Mouse (Mus musculus) myocyte (in vitro differentiated cells): ENCODE data around the gene Itpr2.

Experiments
- CEBPB ChIP-seq: IDR thresholded peaks from 2 replicates; pipeline ENCODE4 v1.6.1; 2011; ENCODE audit warnings: mild to moderate bottlenecking, moderate library complexity; ENCODE audit not compliant: poor library complexity, insufficient read depth, severe bottlenecking
- E2F4 ChIP-seq: IDR thresholded peaks from one replicate; pipeline ENCODE4 v1.6.1; 2011; ENCODE audit warnings: mild to moderate bottlenecking, control low read depth, moderate library complexity; ENCODE audit not compliant: insufficient read depth
- MAX ChIP-seq: IDR thresholded peaks from one replicate; pipeline ENCODE4 v1.6.1; 2011; ENCODE audit warnings: low read depth, mild to moderate bottlenecking, control low read depth
- MYOD1 ChIP-seq, 3 experiments: IDR thresholded peaks; one replicate each; pipeline ENCODE4 v1.6.1; 2011; ENCODE audit warnings: control low read depth in 2 of 3, low read depth in 2 of 3, mild to moderate bottlenecking in 2 of 3, moderate library complexity in 1 of 3; ENCODE audit not compliant: insufficient read length in 2 of 3, control insufficient read depth in 1 of 3
- MYOG ChIP-seq, 3 experiments: IDR thresholded peaks; one replicate each; pipeline ENCODE4 v1.6.1; 2011; ENCODE audit warnings: control low read depth in 2 of 3, low read depth in 2 of 3, mild to moderate bottlenecking in 2 of 3; ENCODE audit not compliant: insufficient read length in 2 of 3, control insufficient read depth in 1 of 3, insufficient read depth in 1 of 3
- POLR2A ChIP-seq: IDR thresholded peaks from one replicate; pipeline ENCODE4 v1.6.1; 2011; ENCODE audit warnings: low read depth, mild to moderate bottlenecking, control low read depth, moderate library complexity; ENCODE audit not compliant: insufficient read length
- POLR2AphosphoS2 ChIP-seq: IDR thresholded peaks from one replicate; pipeline ENCODE4 v1.6.1; 2011; ENCODE audit warnings: low read depth, control low read depth; ENCODE audit not compliant: insufficient read length
- REST ChIP-seq: IDR thresholded peaks from one replicate; pipeline ENCODE4 v1.6.1; 2011; ENCODE audit warnings: mild to moderate bottlenecking, control low read depth, moderate library complexity; ENCODE audit not compliant: insufficient read depth, insufficient read length
- SRF ChIP-seq: IDR thresholded peaks from one replicate; pipeline ENCODE4 v1.6.1; 2011; ENCODE audit warnings: low read depth; ENCODE audit not compliant: control insufficient read depth, insufficient read length
- TCF12 ChIP-seq: IDR thresholded peaks from one replicate; pipeline ENCODE4 v1.6.1; 2011; ENCODE audit warnings: mild to moderate bottlenecking, control low read depth; ENCODE audit not compliant: poor library complexity, insufficient read depth, severe bottlenecking
- TCF3 ChIP-seq: IDR thresholded peaks from one replicate; pipeline ENCODE4 v1.6.1; 2011; ENCODE audit warnings: low read depth, control low read depth; ENCODE audit not compliant: insufficient read length
- USF1 ChIP-seq: IDR thresholded peaks from one replicate; pipeline ENCODE4 v1.6.1; 2011; ENCODE audit warnings: low read depth, mild to moderate bottlenecking, control low read depth, moderate library complexity

- TF ChIP-seq CEBPB (no peak), POLR2A (no peak), TCF3 (no peak), TCF12 (no peak), MYOG (IDR thresholded peaks at IDR 0.05; ENCODE audit: control insufficient read depth in 1 of 3, insufficient read depth in 1 of 3, insufficient read length in 2 of 3, low read depth in 2 of 3) (no peak), MYOD1 (IDR thresholded peaks at IDR 0.05; ENCODE audit: control insufficient read depth in 1 of 3, insufficient read length in 2 of 3, low read depth in 2 of 3) (no peak), USF1 (no peak), MAX (no peak), POLR2AphosphoS2 (no peak), REST (no peak), E2F4 (no peak), SRF (no peak)
These were observed 43.4 kb upstream of the Itpr2 start for GRCm38 (mm10) chr6:146545289-146545865.
